Mouse (Mus musculus) thymus, adult 2 months (tissue): ENCODE data around the gene Avpr2.

Experiments
- CTCF ChIP-seq: fragments of 200-500 bp; IDR thresholded peaks from 2 replicates; pipeline ENCODE4 v1.5.1; 2012; ENCODE audit warnings: mild to moderate bottlenecking, control low read depth, low read length, moderate library complexity, borderline replicate concordance; ENCODE audit not compliant: control insufficient read depth, poor library complexity, insufficient read depth; ENCODE audit errors: extremely low read depth
- POLR2A ChIP-seq: fragments of 200-500 bp; IDR thresholded peaks from 2 replicates; pipeline ENCODE4 v1.6.1; 2012; ENCODE audit warnings: mild to moderate bottlenecking, low read length, control low read depth, moderate library complexity; ENCODE audit not compliant: control insufficient read depth, poor library complexity, insufficient read depth; ENCODE audit errors: extremely low read depth

DNA sequence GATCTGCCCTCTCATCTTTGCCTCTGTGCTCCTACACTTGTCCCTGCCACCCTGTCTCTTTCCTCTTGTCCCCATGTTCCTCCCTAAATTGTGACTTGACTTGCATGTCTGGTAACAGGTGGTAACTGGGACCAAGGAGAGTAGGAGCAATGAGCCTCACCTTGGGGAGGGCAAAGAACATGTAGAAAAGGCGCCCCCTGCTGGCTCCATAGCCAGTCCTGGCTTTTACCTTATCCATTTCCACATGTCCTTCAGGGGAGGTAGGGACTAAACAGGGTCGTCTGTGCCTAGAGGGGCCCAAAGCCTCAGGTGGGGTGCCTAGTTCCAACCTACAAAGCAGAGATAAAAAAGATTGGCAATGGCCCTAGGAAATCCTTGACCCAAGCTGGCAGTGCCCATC, 3.8 kb downstream of the Avpr2 start, which contains the start of gene L1cam:
- TF ChIP-seq POLR2A (no peak), CTCF (no peak)
